Mouse (Mus musculus) lung, postnatal 0 days (tissue): Measurements from ENCODE around the gene Slc15a1.

ENCODE experiments used
- CTCF ChIP-seq: IDR thresholded peaks from 2 replicates; pipeline ENCODE4 v1.5.1; 2016; ENCODE audit warnings: antibody characterized with exemption, mild to moderate bottlenecking
- EP300 ChIP-seq: IDR thresholded peaks from 2 replicates; pipeline ENCODE4 v1.6.1; 2016; ENCODE audit warnings: antibody characterized with exemption, mild to moderate bottlenecking, control low read depth

GRCm38 (mm10) chr14:121545551-121546331 is 40.7 kb upstream of the Slc15a1 start:
- TF ChIP-seq EP300 (no peak), CTCF (no peak)
